Mouse (Mus musculus): ENCODE measurements around the gene Txn2. TPM values are rescaled to one million over a fixed set of nuclear protein-coding genes. Genes with fewer than 3 reads are reported as not detected.
"Not testable (repeated sequence)": the region's sequence is repeated elsewhere in the genome, so short reads cannot be mapped to it uniquely, and the experiment has no call there.

The Txn2 gene
- polyA plus RNA-seq, 1 experiment from 2014 or later, result 325 TPM

DNA sequence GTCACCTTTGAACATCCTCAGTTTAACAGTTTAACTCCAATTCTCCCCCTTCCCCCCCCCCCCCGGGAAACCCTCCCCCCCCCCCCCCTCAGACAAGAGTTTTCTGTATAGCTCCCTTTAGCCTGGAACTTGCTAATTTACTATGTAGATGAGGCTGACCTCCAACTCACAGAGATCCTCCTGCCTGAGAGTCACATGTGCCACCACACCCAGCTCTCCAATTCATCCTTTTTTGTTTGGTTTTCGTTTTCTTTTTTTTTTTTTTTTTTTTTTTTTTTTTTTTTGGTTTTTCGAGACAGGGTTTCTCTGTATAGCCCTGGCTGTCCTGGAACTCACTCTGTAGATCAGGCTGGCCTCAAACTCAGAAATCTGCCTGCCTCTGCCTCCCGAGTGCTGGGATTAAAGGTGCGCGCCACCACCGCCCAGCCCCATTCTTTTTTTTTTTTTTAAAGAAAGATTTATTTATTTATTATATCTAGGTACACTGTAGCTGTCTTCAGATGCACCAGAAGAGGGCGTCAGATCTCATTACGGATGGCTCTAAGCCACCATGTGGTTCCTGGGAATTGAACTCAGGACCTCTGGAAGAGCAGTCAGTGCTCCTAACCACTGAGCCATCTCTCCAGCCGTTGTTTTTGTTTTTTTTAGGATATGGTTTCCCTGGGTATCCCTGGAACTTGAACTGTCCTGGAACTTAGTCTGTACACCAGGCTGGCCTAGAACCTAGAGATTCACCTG lies 61.4 kb downstream of the Txn2 start:
- H3K36me3 ChIP-seq (ENCODE audit: control insufficient read depth, insufficient read depth); H3K27ac ChIP-seq (ENCODE audit: low read length); H3K4me2 ChIP-seq (ENCODE audit: low read depth, low read length); H3K9me3 ChIP-seq (replicated peaks; ENCODE audit: control insufficient read depth, low read length); H3K27me3 ChIP-seq (ENCODE audit: control insufficient read depth, insufficient read depth, low read length); H3K9ac ChIP-seq (ENCODE audit: low read length); ATAC-seq (replicated peaks; ENCODE audit: extremely low read depth, insufficient read depth, low FRiP score); H3K4me1 ChIP-seq (ENCODE audit: control insufficient read depth, insufficient read depth, low read length); H3K4me3 ChIP-seq (ENCODE audit: low read length): not testable (repeated sequence)
- 72% methylated on average over 8 of the region's 10 CpGs for WGBS

DNA sequence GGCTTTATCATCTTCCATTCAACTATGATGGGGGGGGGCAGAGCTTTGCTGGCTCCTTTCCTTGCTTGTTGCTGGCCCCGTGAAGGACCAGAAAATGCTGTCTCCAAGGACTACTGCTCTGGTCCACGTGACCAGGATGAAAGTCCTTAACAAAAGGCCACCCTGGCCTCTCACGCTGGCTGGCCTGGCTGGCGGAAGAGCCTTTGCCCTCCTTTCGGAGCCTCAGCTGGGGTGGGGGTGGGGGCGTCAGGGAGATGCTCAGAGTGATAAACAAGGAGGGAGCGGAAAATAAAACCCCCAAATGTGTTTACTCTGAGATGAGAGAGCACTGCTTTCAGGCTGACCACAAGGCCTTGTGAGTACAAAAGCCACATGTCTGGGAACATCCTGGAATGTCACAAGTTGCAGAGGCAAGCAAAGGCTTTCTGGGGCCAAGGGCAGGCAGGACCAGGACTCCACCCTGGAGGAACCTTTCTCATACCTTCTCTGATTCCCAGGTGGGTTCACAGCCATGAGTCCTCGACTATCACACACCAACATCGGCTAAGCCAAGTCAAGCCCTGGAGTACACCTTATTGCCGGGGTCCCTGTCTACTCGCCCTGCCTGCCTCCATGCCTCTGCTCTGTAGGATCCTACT lies 62.1 kb downstream of the Txn2 start:
- no peak for ATAC-seq (replicated peaks; ENCODE audit: extremely low read depth, insufficient read depth, low FRiP score)
- no peak overlapping the region for H3K27ac ChIP-seq (ENCODE audit: low read length)
- no peaks in the 10 kb centered on the region for H3K9me3 ChIP-seq (replicated peaks; ENCODE audit: control insufficient read depth, low read length)
- 48% methylated on average over 11 of the region's 11 CpGs for WGBS
- H3K4me2 ChIP-seq (ENCODE audit: low read depth, low read length), result no peak overlapping the region
- H3K27me3 ChIP-seq (ENCODE audit: control insufficient read depth, insufficient read depth, low read length), result no peaks in the 10 kb centered on the region
- no peaks in the 10 kb centered on the region for H3K4me1 ChIP-seq (ENCODE audit: control insufficient read depth, insufficient read depth, low read length)
- H3K36me3 ChIP-seq (ENCODE audit: control insufficient read depth, insufficient read depth), result no peaks in the 10 kb centered on the region
- no peak overlapping the region for H3K9ac ChIP-seq (ENCODE audit: low read length)
- no peak overlapping the region for H3K4me3 ChIP-seq (ENCODE audit: low read length)

Other genes with a start within 250 kb of the Txn2 start
- gene Apol7e, start 230.1 kb downstream of the Txn2 start, polyA plus RNA-seq (2015; fragmentation: Nextera tagmentation; extraction: Ambion mirVana), result 0.11 and 0.29 TPM in 2 replicates
- 0.17 and 0.21 TPM in 2 replicates for gene Apol9b, start 200.0 kb downstream of the Txn2 start, polyA plus RNA-seq (2015; fragmentation: Nextera tagmentation; extraction: Ambion mirVana)
- gene Apol8, start 172.0 kb downstream of the Txn2 start, polyA plus RNA-seq (2015; fragmentation: Nextera tagmentation; extraction: Ambion mirVana), result 0.05 TPM in 1 of 2 replicates, not detected in the other
- gene Myh9, start 86.8 kb downstream of the Txn2 start, polyA plus RNA-seq (2015; fragmentation: Nextera tagmentation; extraction: Ambion mirVana), result 22.8 and 29.7 TPM in 2 replicates
- gene Foxred2, start 27.7 kb upstream of the Txn2 start, polyA plus RNA-seq (2015; fragmentation: Nextera tagmentation; extraction: Ambion mirVana), result 0.76 and 1.0 TPM in 2 replicates
- 124 and 125 TPM in 2 replicates for gene Eif3d, start 41.8 kb upstream of the Txn2 start, polyA plus RNA-seq (2015; fragmentation: Nextera tagmentation; extraction: Ambion mirVana)
- not detected in 2 replicates for gene Cacng2, start 191.0 kb upstream of the Txn2 start, polyA plus RNA-seq (2015; fragmentation: Nextera tagmentation; extraction: Ambion mirVana)
- 37.1 and 46.4 TPM in 2 replicates for gene Ift27, start 245.1 kb upstream of the Txn2 start, polyA plus RNA-seq (2015; fragmentation: Nextera tagmentation; extraction: Ambion mirVana)

Data from heart, embryonic 16.5 days (tissue).